Mouse (Mus musculus): ENCODE data around the gene Pex10.

GRCm38 (mm10) chr4:155107886-155108285, 41.1 kb downstream of the Pex10 start:
- TF ChIP-seq CTCF (IDR thresholded peaks at IDR 0.05; ENCODE audit: low read depth, low read length) (no peak), POLR2A (IDR thresholded peaks at IDR 0.05; ENCODE audit: borderline replicate concordance, low read depth, low read length) (no peak)

All from bone marrow macrophage, adult 2 months (primary cell).